Mouse (Mus musculus) neural tube, postnatal 0 days (tissue): ENCODE data around the gene 4930447F04Rik. TPM values are rescaled to one million over a fixed set of nuclear protein-coding genes. Genes with fewer than 3 reads are reported as not detected.

Source experiments
- polyA plus RNA-seq: library from polyadenylated mRNA; unstranded; fragments of >200 nt; fragmentation: Nextera tagmentation; extraction: Ambion mirVana; gene quantifications from 2 replicates; pipeline ENCODE4 v1.2.1, GENCODE M21; 2015

Gene 4930447F04Rik
- not detected in 2 replicates for polyA plus RNA-seq

DNA sequence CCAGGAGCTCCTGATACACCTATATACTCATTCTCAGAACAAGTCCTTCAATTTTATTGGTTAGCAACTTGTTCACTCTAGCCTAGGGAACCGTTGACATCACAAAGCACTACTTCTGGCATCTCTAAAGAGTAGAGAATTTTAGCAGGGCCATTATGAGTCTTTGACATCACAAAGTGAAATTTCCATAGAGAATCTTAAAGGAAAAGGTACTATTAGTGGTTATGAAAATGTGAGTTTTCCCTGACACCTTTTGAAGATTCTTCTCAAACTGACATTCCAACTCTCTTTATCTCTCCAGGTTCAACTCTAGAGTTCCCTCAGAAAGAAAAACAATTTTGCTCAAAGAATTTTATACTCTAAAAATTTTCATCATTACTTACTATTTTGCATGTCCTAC, at the start of gene 4930447F04Rik:
TSS of gene 4930447F04Rik (minus strand) at position 101 of the 400 bp plus-strand sequence.

